Mouse (Mus musculus) intestine, embryonic 16.5 days (tissue): ENCODE measurements around the gene Map3k5. TPM values are rescaled to one million over a fixed set of nuclear protein-coding genes. Genes with fewer than 3 reads are reported as not detected.

ENCODE experiments used
- ATAC-seq: fragments of 200-750 bp; cut with Nextera tagmentation; 2 replicates; pipeline ENCODE4 v1.8.0; 2017; ENCODE audit warnings: moderate TSS enrichment, moderate library complexity
- H3K27ac ChIP-seq: fragments of 300-500 bp; sonication (generic); 2 replicates; pipeline ENCODE4 v1.5.1; 2014; ENCODE audit warnings: mild to moderate bottlenecking, low read length
- H3K27me3 ChIP-seq: fragments of 300-500 bp; sonication (generic); replicated peaks from 2 replicates; pipeline ENCODE4 v1.6.1; 2014; ENCODE audit warnings: low read length, control low read depth, mixed read lengths; ENCODE audit not compliant: control insufficient read depth, insufficient read depth
- H3K36me3 ChIP-seq: fragments of 300-500 bp; sonication (generic); 2 replicates; pipeline ENCODE4 v1.6.1; 2014; ENCODE audit warnings: low read length, control low read depth; ENCODE audit not compliant: control insufficient read depth, insufficient read depth
- H3K4me1 ChIP-seq: fragments of 300-500 bp; sonication (generic); 2 replicates; pipeline ENCODE4 v1.6.1; 2014; ENCODE audit warnings: low read length, control low read depth, mixed read lengths; ENCODE audit not compliant: control insufficient read depth, insufficient read depth
- H3K4me2 ChIP-seq: fragments of 300-500 bp; sonication (generic); 2 replicates; pipeline ENCODE4 v1.6.1; 2014; ENCODE audit warnings: low read depth, low read length, control low read depth
- H3K4me3 ChIP-seq: fragments of 300-500 bp; sonication (generic); 2 replicates; pipeline ENCODE4 v1.5.1; 2014; ENCODE audit warnings: mild to moderate bottlenecking, low read length
- H3K9ac ChIP-seq: fragments of 300-500 bp; sonication (generic); 2 replicates; pipeline ENCODE4 v1.6.1; 2014; ENCODE audit warnings: low read depth, low read length
- H3K9me3 ChIP-seq: fragments of 300-500 bp; sonication (generic); 2 replicates; pipeline ENCODE4 v1.6.1; 2016; ENCODE audit warnings: low read length, control low read depth; ENCODE audit not compliant: control insufficient read depth
- WGBS: fragments of 180-500 bp; shearing (Covaris S2); extraction: QIAGEN DNeasy Blood & Tissue Kit; methylation state at CpG from one replicate; pipeline ENCODE4 v1.1.7; 2014; 5-methylcytosine and 5-hydroxymethylcytosine counted together
- polyA plus RNA-seq: library from polyadenylated mRNA; unstranded; fragments of >200 nt; fragmentation: Nextera tagmentation; extraction: Ambion mirVana; gene quantifications from 2 replicates; pipeline ENCODE4 v1.2.1, GENCODE M21; 2015

Gene Map3k5
- 1.2 and 1.4 TPM in 2 replicates for polyA plus RNA-seq

DNA sequence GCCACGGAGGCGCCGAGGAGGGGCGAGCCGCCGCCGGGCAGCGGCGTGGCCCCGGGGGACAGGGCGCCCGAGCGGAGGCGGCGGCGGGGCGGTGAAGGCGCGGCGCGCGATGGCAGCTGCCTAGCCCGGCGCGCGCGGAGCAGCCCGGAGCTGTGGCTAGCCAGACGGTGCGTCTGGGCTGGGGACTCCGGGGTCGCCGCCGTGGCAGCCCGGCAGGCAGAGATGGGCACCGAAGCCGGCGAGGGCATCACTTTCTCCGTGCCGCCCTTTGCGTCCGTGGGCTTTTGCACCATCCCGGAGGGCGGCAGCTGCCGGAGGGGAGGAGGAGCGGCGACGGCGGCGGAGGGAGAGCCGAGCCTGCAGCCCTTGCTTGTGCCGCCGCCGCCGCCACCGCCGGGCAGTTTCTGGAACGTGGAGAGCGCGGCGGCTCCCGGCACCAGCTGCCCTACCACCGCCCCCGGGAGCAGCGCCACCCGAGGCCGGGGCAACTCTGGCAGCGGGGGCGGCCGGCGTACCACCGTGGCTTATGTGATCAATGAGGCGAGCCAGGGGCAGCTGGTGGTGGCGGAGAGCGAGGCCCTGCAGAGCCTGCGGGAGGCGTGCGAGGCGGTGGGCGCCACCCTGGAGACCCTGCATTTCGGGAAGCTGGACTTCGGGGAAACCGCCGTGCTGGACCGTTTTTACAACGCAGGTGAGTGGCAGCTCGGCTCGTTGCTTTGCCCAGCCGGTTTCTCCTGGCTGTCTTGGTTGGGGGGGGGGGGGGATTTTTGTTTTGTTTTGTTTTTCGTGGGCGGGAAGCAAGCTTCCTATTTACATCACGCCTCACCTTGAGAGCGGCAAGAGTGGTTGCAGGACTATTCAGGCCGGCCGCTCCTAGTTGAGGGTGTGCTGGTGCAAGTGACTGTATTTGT lies at the start of gene Map3k5:
Map3k5 (plus strand) TSS at position 89 of the 911 bp plus-strand sequence.
- Histone ChIP-seq H3K4me3 (peak within 1 kb of the TSS; percentile 79), H3K9me3 (no peaks in the 10 kb centered on the region), H3K4me1 (peaks cover 21% of the 10 kb centered on the region), H3K9ac (peak within 1 kb of the TSS; percentile 84), H3K27ac (peak within 1 kb of the TSS; percentile 91), H3K36me3 (no peaks in the 10 kb centered on the region), H3K4me2 (peak within 1 kb of the TSS; percentile 96), H3K27me3 (no peaks in the 10 kb centered on the region)
- WGBS: under 1% methylated on average over 73 of the region's 95 CpGs
- peak; percentile 57 for ATAC-seq

DNA sequence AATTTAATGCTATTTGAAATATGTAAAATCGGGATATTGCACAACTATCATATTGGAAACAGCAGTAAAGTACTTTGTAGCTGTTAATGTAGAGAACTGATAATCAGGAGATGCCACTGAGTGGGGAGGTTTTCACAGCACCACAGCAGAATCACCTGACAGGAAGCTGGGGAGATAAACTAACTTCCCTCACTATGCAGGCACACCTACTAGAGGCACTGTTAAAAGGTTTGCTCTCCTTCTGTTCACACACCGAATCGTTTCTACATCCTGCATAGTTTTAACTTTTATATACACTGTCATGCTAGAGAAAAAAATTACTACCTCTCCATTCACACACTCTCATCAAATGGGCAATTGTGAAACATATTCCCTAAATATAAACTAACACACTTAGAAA lies 48.0 kb upstream of the Map3k5 start:
- WGBS: 83% methylated on average over 3 of the region's 3 CpGs
- no peak for ATAC-seq

DNA sequence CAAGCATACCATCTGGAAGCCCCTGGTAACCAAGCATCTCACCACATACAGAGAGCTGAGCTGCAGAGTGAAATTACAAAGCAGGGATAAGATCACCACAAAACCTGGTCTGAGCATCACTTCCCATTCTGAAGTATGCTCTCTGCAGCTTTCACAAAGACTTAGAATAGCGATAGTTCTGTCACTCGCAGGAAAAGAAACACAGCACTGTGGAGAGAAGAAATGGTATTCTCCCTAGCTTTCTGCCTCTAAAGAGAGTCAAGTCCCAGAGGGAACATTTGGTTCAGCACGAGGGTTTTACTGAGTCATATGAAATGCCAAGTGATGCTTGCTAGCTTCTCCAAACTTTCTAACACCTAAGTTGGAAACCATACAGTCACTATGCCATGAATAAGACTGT lies 44.4 kb upstream of the Map3k5 start:
- no peaks in the 10 kb centered on the region for H3K4me1 ChIP-seq
- no peaks in the 10 kb centered on the region for H3K27me3 ChIP-seq
- H3K9ac ChIP-seq: no peak overlapping the region
- WGBS: 89% methylated on average over 3 of the region's 3 CpGs
- no peak for ATAC-seq
- no peak overlapping the region for H3K4me3 ChIP-seq
- H3K27ac ChIP-seq: no peak overlapping the region
- H3K9me3 ChIP-seq: no peaks in the 10 kb centered on the region
- no peak overlapping the region for H3K4me2 ChIP-seq
- no peaks in the 10 kb centered on the region for H3K36me3 ChIP-seq

More for the DNA sequence above, 48.0 kb upstream of the Map3k5 start:
- H3K9ac ChIP-seq: no peak overlapping the region
- H3K27me3 ChIP-seq: no peaks in the 10 kb centered on the region
- H3K9me3 ChIP-seq: no peaks in the 10 kb centered on the region
- no peak overlapping the region for H3K27ac ChIP-seq
- no peaks in the 10 kb centered on the region for H3K4me1 ChIP-seq
- no peaks in the 10 kb centered on the region for H3K36me3 ChIP-seq
- H3K4me2 ChIP-seq: no peak overlapping the region
- H3K4me3 ChIP-seq: no peak overlapping the region

DNA sequence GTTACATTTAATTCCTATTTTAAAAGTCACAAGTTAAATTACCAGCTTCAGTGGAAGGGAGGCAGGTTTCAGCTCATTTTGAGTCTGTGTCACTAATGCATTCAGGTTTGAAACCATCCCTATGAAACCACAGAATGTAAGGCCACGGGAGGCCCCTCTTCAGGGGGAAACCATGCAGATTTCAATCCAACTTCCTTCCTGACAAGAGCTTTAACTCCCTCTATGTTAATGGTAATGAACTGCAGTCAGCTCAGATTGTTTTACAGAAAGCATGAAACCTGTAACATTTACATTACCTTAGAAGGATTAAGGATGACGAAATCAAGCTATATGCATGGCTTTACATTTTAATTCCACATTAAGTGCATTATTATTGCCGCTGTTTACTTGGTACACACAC lies 42.6 kb upstream of the Map3k5 start:
- H3K9ac ChIP-seq: no peak overlapping the region
- H3K9me3 ChIP-seq: no peaks in the 10 kb centered on the region
- H3K36me3 ChIP-seq: no peaks in the 10 kb centered on the region
- no peak overlapping the region for H3K4me3 ChIP-seq
- H3K4me1 ChIP-seq: no peaks in the 10 kb centered on the region
- no peaks in the 10 kb centered on the region for H3K27me3 ChIP-seq
- no peak for ATAC-seq
- H3K4me2 ChIP-seq: no peak overlapping the region
- no peak overlapping the region for H3K27ac ChIP-seq
- WGBS: 65% methylated on average over 3 of the region's 3 CpGs

DNA sequence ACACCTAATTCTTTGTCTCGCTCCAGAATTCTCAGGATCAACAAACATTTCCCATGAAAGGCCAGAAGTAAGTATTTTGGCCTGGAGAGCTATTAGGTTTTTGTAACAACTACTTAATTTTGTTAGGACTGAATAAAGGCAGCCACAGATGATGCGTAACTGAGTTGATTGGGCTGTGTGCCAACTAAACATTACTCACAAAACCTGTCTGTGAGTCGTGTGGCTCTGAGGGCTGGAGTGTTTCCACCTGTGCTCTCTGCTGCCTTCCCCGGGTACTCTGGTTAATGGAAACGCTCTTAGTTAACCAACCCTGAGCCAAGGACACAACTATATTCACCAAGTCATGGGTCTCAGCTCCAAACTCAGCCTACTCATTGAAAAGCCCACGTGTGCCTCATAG lies 41.1 kb upstream of the Map3k5 start:
- 56% methylated on average over 6 of the region's 6 CpGs for WGBS
- no peaks in the 10 kb centered on the region for H3K27me3 ChIP-seq
- H3K4me3 ChIP-seq: no peak overlapping the region
- H3K36me3 ChIP-seq: no peaks in the 10 kb centered on the region
- no peak overlapping the region for H3K4me2 ChIP-seq
- no peak overlapping the region for H3K9ac ChIP-seq
- no peak overlapping the region for H3K27ac ChIP-seq
- H3K9me3 ChIP-seq: no peaks in the 10 kb centered on the region
- no peak for ATAC-seq
- no peaks in the 10 kb centered on the region for H3K4me1 ChIP-seq

DNA sequence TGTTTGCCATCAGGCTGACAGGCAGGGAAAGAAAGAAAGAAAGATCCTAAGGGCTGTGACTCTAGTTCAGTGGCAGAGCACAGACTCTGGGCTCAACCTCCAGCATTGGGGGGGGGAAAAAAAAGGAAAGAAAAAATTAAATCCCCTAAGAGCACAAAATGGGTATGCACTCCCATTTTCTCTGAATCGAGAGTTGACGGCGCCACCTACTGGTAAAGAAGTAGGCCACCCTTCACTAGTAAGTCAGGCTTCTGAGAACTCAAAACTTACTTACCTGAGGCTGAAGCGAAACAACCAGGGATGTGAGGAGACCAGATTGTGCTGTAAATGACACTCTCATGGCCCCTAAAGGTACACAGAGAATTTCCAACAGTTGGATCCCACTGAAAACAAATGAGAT lies 40.3 kb upstream of the Map3k5 start:
- no peaks in the 10 kb centered on the region for H3K36me3 ChIP-seq
- H3K4me2 ChIP-seq: no peak overlapping the region
- no peaks in the 10 kb centered on the region for H3K9me3 ChIP-seq
- WGBS: 19% methylated on average over 4 of the region's 4 CpGs
- H3K9ac ChIP-seq: no peak overlapping the region
- no peaks in the 10 kb centered on the region for H3K27me3 ChIP-seq
- H3K27ac ChIP-seq: no peak overlapping the region
- H3K4me1 ChIP-seq: no peaks in the 10 kb centered on the region
- H3K4me3 ChIP-seq: no peak overlapping the region
- ATAC-seq: no peak

DNA sequence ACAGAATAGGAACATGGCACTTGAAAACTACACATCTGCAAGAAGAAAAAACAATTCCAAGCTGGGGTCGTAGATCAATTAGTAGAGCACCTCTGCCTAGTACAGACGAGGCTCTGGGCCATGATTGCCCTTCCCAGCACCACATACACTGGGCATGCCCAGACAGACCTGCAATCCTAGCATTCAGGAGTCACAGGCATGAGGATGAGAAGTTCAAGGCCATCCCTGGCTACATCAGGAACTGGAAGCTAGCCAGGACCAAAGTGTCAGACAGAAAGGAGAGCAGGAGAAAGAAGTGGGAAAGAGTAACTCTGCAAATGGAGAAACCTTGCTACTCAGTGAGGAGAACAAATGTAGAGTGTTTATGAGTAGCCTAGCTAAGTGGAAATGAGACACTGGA lies 34.1 kb upstream of the Map3k5 start:
- H3K4me1 ChIP-seq: no peaks in the 10 kb centered on the region

DNA sequence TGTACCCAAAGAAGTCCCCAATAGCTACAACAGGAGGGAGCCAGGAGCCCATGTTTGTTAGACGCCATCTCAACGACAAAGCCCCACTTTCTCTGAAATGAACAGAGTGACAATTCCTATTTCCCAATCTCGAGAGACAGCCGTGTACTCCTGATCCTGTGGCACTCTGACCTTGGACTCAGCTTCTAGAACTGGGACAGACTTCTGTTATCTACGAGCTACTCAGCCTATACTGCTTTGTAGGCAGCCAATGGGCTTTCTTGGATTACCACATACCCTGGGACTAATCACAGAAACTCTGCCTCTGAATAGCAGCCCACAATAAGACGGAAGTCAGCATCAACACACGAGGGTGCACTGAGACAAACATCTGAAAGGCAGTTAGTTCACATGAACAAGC lies 32.3 kb upstream of the Map3k5 start:
- Histone ChIP-seq H3K27me3 (no peaks in the 10 kb centered on the region), H3K9ac (no peak overlapping the region), H3K4me2 (no peak overlapping the region), H3K4me3 (no peak overlapping the region), H3K27ac (no peak overlapping the region), H3K4me1 (peaks cover 2% of the 10 kb centered on the region; the same call in 1 of the 2 replicates), H3K9me3 (no peaks in the 10 kb centered on the region), H3K36me3 (no peaks in the 10 kb centered on the region)
- 79% methylated on average over 7 of the region's 7 CpGs for WGBS
- peak; percentile 73 for ATAC-seq

More for the DNA sequence above, 34.1 kb upstream of the Map3k5 start:
- Histone ChIP-seq H3K27ac (no peak overlapping the region), H3K4me2 (no peak overlapping the region), H3K9ac (no peak overlapping the region), H3K36me3 (no peaks in the 10 kb centered on the region), H3K27me3 (no peaks in the 10 kb centered on the region), H3K4me3 (no peak overlapping the region), H3K9me3 (no peaks in the 10 kb centered on the region)
- no peak for ATAC-seq
- 56% methylated on average over 2 of the region's 2 CpGs for WGBS

DNA sequence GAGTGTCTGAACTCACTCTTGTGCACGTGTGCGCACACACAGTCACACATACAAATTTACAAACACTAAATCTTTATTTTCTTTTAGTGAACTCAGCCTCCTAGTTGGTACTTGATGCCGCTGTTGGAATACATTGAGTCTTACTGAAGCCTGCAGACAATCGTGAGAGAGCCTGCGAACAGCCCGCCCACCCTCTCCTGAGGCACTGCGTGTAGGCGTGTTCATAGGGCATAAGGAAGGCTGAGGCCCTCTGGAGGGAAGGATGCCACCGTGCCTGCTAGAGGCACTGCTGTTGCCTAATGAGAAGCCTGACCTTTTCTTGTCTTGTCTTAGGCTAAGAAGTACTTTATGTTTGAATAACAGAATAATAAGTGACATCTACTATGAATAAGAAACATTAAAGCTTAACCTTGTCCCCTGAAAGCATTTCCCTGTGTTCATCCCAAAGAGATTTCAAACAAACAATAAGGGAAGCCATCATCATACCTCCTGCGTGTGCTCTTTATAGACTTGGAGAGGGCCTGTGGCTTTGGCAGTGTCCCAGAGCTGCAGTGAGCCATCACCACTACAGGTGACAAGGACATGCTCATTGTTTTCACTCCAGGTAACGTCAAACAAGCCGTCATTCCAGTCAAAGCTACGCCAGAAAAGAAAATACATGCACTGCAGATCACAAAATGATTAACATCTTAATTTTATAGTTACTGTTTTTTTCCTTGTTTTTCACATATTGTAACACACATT lies 30.0 kb upstream of the Map3k5 start:
- no peak overlapping the region for H3K9ac ChIP-seq
- no peak for ATAC-seq
- H3K36me3 ChIP-seq: no peaks in the 10 kb centered on the region
- no peaks in the 10 kb centered on the region for H3K9me3 ChIP-seq
- no peak overlapping the region for H3K4me3 ChIP-seq
- no peak overlapping the region for H3K27ac ChIP-seq
- H3K4me1 ChIP-seq: peaks cover 3% of the 10 kb centered on the region; the same call in 1 of the 2 replicates
- no peak overlapping the region for H3K4me2 ChIP-seq
- WGBS: 78% methylated on average over 13 of the region's 13 CpGs
- H3K27me3 ChIP-seq: no peaks in the 10 kb centered on the region
